Mouse (Mus musculus) left cerebral cortex, postnatal 14 days (tissue): Measurements from ENCODE around the gene Rnaseh2b. TPM values are rescaled to one million over a fixed set of nuclear protein-coding genes. Genes with fewer than 3 reads are reported as not detected.

ENCODE experiments used
- DNase-seq, 2 experiments: peaks; one replicate each; pipeline ENCODE4 v3.0.0; 2021 to 2022; ENCODE audit warnings: low spot score in 2 of 2, mixed read lengths in 1 of 2
- intact Hi-C: fragments of 180-260 bp; cut with DNase I; formaldehyde crosslinking; loops from one replicate; pipeline ENCODE4 v1.15.1; 2025
- long read RNA-seq, 2 experiments: library from polyadenylated mRNA; stranded (forward); transcript quantifications; one replicate each; pipeline ENCODE4 v2.0.0; 2021
- total RNA-seq, 2 experiments: library from RNA; stranded (reverse); gene quantifications; 2 replicates each; pipeline ENCODE4 v1.2.3; 2021

The Rnaseh2b gene
- 10 to 100 TPM; 13.8 to 18.0 TPM for total RNA-seq
- long read RNA-seq, experiment 1, transcript Rnaseh2b-201 (11 exons, 1,494 nt), result major isoform, 6 of 8 reads
- long read RNA-seq, experiment 1, partial matches to known transcripts, result 0 of 8 reads
- long read RNA-seq, experiment 1, other reads (novel, unspliced or antisense), result 2 of 8 reads
- long read RNA-seq, experiment 2, transcript Rnaseh2b-201 (11 exons, 1,494 nt), result major isoform, 8 of 11 reads
- long read RNA-seq, experiment 2, partial matches to known transcripts, result 1 of 11 reads
- long read RNA-seq, experiment 2, other reads (novel, unspliced or antisense), result 2 of 11 reads

DNA sequence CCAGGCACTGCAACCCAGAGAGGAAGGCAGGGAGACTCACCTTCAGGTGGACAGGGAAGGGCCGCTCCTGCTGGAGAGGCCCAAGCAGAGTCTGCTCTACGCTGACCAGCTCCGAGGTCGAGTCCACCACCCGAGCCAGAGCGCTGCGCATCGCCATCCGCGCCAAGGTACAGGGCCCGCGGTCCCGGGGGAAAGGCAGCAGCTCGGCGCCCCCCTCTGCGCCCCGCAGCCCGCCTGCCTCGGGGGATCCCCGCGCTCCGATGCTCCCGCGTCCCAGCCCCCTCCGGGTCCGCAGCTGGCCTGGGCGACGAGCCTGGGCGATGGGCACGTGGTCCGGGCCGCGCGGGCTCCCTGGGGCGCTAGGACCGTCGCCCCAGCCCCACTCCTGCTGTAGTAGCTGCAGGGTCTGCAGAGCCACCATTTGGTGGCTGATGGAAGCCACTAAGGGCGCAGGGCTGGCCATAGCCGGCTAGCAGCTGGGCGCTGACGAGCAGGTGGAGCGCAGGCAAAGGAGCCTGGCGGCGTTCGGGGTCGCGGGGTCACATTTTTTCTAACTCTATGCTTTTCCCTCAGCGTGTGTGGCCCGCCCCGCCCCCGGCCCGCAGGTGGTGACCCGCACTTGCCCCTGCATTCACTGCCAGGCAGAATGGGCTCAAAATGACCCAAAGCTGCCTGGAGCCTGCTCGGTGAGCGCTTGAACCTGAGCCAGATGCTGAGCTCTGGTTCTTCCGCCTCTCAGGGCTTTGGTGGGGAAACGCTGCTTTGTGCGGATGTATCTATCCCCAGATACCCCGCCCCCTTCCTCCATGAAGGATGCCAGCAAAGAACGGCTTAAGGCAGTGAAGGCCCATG lies at the start of gene Rnaseh2b, which contains the start of gene Dleu7:
Gene Rnaseh2b, plus strand, starts transcription at position 102 of the 852 bp plus-strand sequence.
Gene Dleu7, minus strand, starts transcription at position 560 of the 852 bp plus-strand sequence.
- intact Hi-C loops, result no loop called here

GRCm38 (mm10) chr14:62243530-62243929 lies 48.9 kb upstream of the Rnaseh2b start:
- intact Hi-C loops, result no loop called here
- no peak for DNase-seq

More for the DNA sequence above, at the start of gene Rnaseh2b, which contains the start of gene Dleu7:
- DNase-seq, result peak; percentile 13 to 19

DNA sequence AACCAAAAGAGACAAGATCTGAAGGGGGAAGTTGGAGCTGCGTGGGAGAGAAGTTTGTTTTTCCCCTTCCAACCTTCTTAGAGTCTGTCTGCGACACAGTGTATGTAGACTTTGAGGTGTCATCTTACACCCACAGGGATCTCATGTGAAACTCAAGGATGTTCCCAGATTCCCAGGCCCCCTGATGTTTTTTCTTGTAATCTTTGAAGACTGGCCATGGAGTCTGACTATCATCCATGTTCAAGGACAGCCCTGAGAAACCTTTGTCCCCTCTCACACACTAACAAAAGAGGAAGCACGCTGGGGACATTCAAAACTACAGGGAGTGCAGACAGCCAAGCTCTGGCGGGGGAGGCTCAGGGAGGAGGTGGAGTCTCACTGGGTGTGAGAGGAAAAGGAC lies 46.8 kb upstream of the Rnaseh2b start:
- no peak for DNase-seq
- intact Hi-C loops, result no loop called here

DNA sequence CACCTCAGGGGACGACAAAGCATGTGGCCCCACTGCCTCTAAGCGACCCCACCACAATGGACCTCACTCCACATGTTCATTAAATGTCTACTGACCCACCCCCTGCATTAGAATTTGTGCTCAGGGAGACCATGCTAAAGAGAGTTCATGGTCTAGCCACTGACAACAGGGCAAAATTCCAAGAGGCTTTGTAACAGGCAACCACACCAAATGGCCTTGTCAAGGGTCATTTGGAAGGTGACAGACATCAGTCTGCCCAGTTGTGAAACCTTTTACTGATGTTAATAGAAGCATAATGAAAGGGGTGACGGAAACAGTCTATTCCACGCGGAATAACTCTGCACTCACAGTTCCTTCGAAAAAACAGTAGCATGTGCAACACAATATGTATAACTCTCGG lies 44.0 kb upstream of the Rnaseh2b start:
- no peak for DNase-seq
- intact Hi-C loops, result no loop called here

DNA sequence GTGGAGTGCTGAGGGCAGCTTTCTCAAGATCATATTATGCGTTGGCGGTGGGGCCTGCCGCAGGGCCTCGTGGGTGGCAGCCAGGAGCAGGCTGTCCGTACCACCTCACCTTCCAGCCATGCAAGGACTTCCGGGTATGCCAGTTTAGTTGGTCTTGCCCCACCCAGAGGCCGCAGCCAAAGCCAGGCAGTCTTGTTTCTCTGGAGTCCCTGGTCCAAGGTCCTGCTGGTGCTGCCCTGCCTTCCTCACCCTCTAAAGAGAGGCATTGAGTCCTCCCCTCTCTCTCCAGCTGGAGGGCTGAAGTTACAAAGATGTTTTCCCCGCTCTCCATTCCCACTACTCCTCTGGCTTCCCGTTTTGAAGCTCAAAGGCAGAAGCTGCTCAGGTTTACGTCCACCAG lies 43.6 kb upstream of the Rnaseh2b start:
- no peak for DNase-seq
- intact Hi-C loops, result no loop called here

- no peak for DNase-seq
- intact Hi-C loops, result no loop called here
Observed at GRCm38 (mm10) chr14:62249251-62249650, 43.1 kb upstream of the Rnaseh2b start.

DNA sequence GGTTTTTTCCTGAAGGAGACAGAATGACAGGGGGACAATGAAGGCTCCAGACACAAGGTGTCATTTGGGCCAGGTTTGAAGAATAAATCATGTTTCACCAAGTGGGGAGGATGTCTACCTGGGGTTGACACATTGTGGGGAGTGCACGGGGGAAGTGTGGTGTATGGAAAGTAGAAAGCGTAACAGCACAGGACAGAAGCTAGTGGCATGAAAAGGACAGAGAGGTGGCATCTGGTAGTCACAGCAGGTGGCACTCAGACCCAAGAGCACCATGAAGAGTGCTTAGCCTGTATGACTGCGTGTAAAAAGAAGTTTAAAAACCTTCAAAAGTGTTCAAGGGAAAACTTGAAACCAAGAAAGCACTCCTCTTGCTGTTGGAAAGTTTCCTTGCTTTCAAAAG lies 42.3 kb upstream of the Rnaseh2b start:
- DNase-seq, result no peak
- intact Hi-C loops, result loop anchor here (5.0 kb wide), 3 partner anchors 207 to 678 kb away; partner anchors contain the start of gene Gucy1b2

GRCm38 (mm10) chr14:62251999-62252398 lies 40.4 kb upstream of the Rnaseh2b start:
- intact Hi-C loops, result loop anchor here (5.0 kb wide), 3 partner anchors 205 to 680 kb away; partner anchors contain the start of gene Gucy1b2
- DNase-seq, result peak; percentile 72 to 77

DNA sequence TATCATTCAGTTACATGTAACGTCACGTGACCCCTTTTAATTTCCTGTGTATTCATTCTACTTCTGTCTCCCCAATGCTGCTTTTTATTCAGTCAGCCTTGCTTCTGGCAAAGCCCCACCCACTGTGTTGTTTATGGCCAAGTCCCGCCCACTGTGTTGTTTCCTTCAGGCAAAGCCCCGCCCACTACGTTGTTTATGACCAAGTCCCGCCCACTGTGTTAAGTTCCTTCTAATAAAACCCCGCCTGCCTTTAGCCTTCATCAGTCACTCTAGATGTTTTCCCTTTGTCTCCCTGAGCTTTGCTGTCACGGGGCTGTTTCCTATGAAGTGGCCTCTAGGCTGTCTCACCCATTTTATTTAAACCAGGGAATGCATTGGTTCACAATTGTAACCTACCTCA lies 38.0 kb upstream of the Rnaseh2b start:
- intact Hi-C loops, result loop anchor here (5.0 kb wide), 3 partner anchors 203 to 682 kb away; partner anchors contain the start of gene Gucy1b2
- DNase-seq, result no peak

GRCm38 (mm10) chr14:62256066-62256465 lies 36.3 kb upstream of the Rnaseh2b start:
- no peak for DNase-seq
- intact Hi-C loops, result no loop called here

- intact Hi-C loops, result no loop called here
- DNase-seq, result no peak
Observed at GRCm38 (mm10) chr14:62258125-62258524, 34.3 kb upstream of the Rnaseh2b start.

GRCm38 (mm10) chr14:62258978-62259536 lies 33.3 kb upstream of the Rnaseh2b start:
- DNase-seq, result no peak
- intact Hi-C loops, result no loop called here

- intact Hi-C loops, result no loop called here
- DNase-seq, result no peak
Observed at GRCm38 (mm10) chr14:62270698-62271396, 21.5 kb upstream of the Rnaseh2b start.

GRCm38 (mm10) chr14:62273604-62274003 lies 18.8 kb upstream of the Rnaseh2b start:
- intact Hi-C loops, result no loop called here

DNA sequence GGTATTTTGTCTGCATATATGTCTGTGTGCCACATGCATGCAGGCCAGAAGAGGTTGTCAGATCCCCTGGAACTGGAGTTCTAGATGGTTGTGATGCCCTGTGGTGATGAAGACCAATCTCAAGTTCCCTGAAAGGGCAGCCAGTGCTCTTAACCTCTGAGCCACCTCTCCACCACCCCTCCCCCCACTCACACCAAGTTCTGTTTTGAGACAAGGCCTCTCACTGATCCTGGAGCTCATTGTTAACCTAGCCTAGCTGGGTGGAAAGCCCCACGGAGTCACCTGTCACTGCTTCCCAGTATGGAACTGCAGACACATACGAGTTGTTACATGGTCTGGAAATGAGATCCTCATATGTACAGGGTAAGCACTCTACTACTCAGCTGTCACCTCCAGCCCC lies 9.4 kb upstream of the Rnaseh2b start:
- DNase-seq, result no peak
- intact Hi-C loops, result no loop called here

More at GRCm38 (mm10) chr14:62273604-62274003, 18.8 kb upstream of the Rnaseh2b start:
- no peak for DNase-seq

DNA sequence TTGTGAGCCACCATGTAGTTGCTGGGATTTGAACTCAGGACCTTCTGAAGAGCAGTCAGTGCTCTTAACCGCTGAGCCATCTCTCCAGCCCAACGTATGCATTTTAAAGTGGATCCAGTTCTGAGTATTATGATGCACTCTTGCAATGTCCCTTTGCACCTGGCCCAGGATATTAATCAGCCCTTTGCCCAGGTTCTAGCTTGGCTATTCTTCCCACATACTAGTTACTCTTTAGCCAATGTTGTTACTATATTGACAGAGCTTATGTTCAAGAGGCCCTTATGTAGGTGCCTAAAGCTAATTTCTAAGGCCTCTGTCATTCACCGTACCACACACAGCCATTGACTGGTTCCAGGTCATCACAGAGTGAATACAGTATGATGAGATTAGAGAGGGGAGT lies 3.7 kb upstream of the Rnaseh2b start:
- intact Hi-C loops, result no loop called here
- no peak for DNase-seq

- DNase-seq, result no peak
- intact Hi-C loops, result no loop called here
Observed at GRCm38 (mm10) chr14:62291406-62291987, 892 bp upstream of the Rnaseh2b start.

DNA sequence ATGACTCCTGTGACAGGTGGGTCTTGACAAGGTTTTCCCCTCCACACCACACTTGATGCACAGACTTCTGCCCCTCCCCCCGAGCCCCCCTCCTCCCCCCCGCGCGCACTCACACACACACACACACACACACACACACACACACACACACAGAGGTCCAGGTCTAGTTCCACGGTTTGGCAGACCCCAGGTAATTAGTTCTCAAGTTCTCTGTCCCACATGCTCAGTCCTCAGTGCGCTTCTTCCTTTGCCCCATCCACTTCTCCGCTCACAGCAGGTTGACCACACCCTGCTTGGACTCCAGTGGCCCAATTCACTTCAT lies 262 bp upstream of the Rnaseh2b start:
- intact Hi-C loops, result no loop called here
- no peak for DNase-seq

DNA sequence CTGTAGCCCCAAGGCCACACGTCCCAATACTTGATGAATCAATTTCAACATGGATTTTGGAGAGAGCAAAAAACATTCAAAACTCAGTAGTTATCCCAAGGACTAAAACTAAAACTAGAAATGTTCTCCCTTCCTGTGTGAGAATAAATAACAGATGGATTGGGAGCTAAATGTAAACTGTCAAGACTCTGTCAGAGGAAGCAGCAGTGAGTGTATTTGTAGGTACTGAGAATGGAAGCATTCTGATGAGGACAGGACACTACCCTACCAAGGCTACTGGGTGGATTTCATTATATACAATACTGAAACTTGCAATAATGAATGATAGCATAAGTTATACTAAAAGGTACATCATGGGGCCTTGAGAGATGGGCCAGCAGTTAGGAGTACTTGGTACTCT lies 6.4 kb downstream of the Rnaseh2b start:
- no peak for DNase-seq
- intact Hi-C loops, result no loop called here
